Mouse (Mus musculus) hindbrain, embryonic 15.5 days (tissue): ENCODE data around the gene Ints6l. TPM values are rescaled to one million over a fixed set of nuclear protein-coding genes. Genes with fewer than 3 reads are reported as not detected.

Experiments
- ATAC-seq: fragments of 200-750 bp; cut with Nextera tagmentation; 2 replicates; pipeline ENCODE4 v1.8.0; 2017; ENCODE audit warnings: low read depth, moderate number of reproducible peaks, moderate TSS enrichment; ENCODE audit not compliant: low FRiP score
- H3K27ac ChIP-seq: fragments of 300-500 bp; sonication (generic); replicated peaks from 2 replicates; pipeline ENCODE4 v1.5.1; 2015; ENCODE audit warnings: mild to moderate bottlenecking, inconsistent platforms
- H3K27me3 ChIP-seq: fragments of 300-500 bp; sonication (generic); 2 replicates; pipeline ENCODE4 v1.6.1; 2015; ENCODE audit warnings: control low read depth, inconsistent platforms
- H3K36me3 ChIP-seq: fragments of 300-500 bp; sonication (generic); 2 replicates; pipeline ENCODE4 v1.6.1; 2015; ENCODE audit warnings: control low read depth, inconsistent platforms
- H3K4me1 ChIP-seq: fragments of 300-500 bp; sonication (generic); replicated peaks from 2 replicates; pipeline ENCODE4 v1.6.1; 2015; ENCODE audit warnings: control low read depth, inconsistent platforms
- H3K4me2 ChIP-seq: fragments of 300-500 bp; sonication (generic); 2 replicates; pipeline ENCODE4 v1.6.1; 2015; ENCODE audit warnings: moderate library complexity, mild to moderate bottlenecking, inconsistent platforms
- H3K4me3 ChIP-seq: fragments of 300-500 bp; sonication (generic); 2 replicates; pipeline ENCODE4 v1.5.1; 2015; ENCODE audit warnings: mild to moderate bottlenecking, inconsistent platforms
- H3K9ac ChIP-seq: fragments of 300-500 bp; sonication (generic); 2 replicates; pipeline ENCODE4 v1.6.1; 2015; ENCODE audit warnings: inconsistent platforms
- H3K9me3 ChIP-seq: fragments of 300-500 bp; sonication (generic); 2 replicates; pipeline ENCODE4 v1.6.1; 2016; ENCODE audit warnings: control low read depth, inconsistent platforms
- WGBS: fragments of 180-500 bp; shearing (Covaris S2); methylation state at CpG from one replicate; pipeline ENCODE4 v1.1.7; 2015; 5-methylcytosine and 5-hydroxymethylcytosine counted together
- polyA plus RNA-seq: library from polyadenylated mRNA; unstranded; fragments of >200 nt; fragmentation: Nextera tagmentation; extraction: Ambion mirVana; gene quantifications from 2 replicates; pipeline ENCODE4 v1.2.1, GENCODE M21; 2015

Ints6l gene
- polyA plus RNA-seq, 1 experiment from 2014 or later: 16.4 TPM

DNA sequence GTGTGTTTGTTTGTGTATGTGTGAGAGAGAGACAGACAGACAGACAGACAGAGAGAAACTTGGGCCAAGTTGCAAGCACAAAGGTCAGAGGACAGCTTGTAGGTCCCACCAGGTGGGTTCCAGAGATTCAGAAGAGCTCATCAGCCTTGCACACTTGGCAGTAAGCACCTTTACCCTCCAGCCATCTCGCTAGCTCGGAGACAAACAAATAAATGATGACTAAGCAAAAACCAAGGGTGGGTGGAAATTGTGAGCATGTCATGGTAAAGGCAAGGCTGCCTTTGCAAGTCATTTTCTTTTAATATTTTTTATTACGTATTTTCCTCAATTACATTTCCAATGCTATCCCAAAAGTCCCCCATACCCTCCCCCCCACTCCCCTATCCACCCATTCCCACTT is 98.9 kb downstream of the Ints6l start:
- Histone ChIP-seq H3K27ac (no peak overlapping the region), H3K27me3 (no peaks in the 10 kb centered on the region), H3K4me1 (no peaks in the 10 kb centered on the region), H3K9me3 (no peaks in the 10 kb centered on the region), H3K4me3 (no peak overlapping the region), H3K36me3 (no peaks in the 10 kb centered on the region), H3K4me2 (no peak overlapping the region), H3K9ac (no peak overlapping the region)
- WGBS: 84% methylated on average over 3 of the region's 3 CpGs
- ATAC-seq: no peak

Other genes with a start within 250 kb of the Ints6l start
- not detected in 2 replicates for gene Gm773, start 242.0 kb upstream of the Ints6l start, polyA plus RNA-seq
- gene Zfp449, start 108.5 kb upstream of the Ints6l start, polyA plus RNA-seq: 5.0 and 6.0 TPM in 2 replicates
- gene Smim10l2a, start 80.3 kb upstream of the Ints6l start, polyA plus RNA-seq: 46.7 and 47.1 TPM in 2 replicates
- 1.4 and 1.7 TPM in 2 replicates for gene Gm2174, start 6.9 kb upstream of the Ints6l start, polyA plus RNA-seq
- not detected in 2 replicates for gene Gm10477, start 69.9 kb downstream of the Ints6l start, polyA plus RNA-seq
- gene Gm648, start 94.7 kb downstream of the Ints6l start, polyA plus RNA-seq: not detected in 2 replicates
- 53.6 and 55.3 TPM in 2 replicates for gene Mmgt1, start 143.2 kb downstream of the Ints6l start, polyA plus RNA-seq
- gene Slc9a6, start 154.9 kb downstream of the Ints6l start, polyA plus RNA-seq: 67.9 and 70.8 TPM in 2 replicates